Mouse (Mus musculus): Measurements from ENCODE around the gene Foxn2.
"Not testable (repeated sequence)": the region's sequence is repeated elsewhere in the genome, so short reads cannot be mapped to it uniquely, and the experiment has no call there.

GRCm38 (mm10) chr17:88436749-88437148, 3.8 kb upstream of the Foxn2 start:
- TF ChIP-seq EP300 (IDR thresholded peaks at IDR 0.05; ENCODE audit: insufficient read depth, low read depth, low read length); POLR2A (IDR thresholded peaks at IDR 0.05; ENCODE audit: insufficient read depth, low read length); CTCF (IDR thresholded peaks at IDR 0.05; ENCODE audit: low read depth, low read length): not testable (repeated sequence)
